Mouse (Mus musculus) cerebellum, adult 2 months (tissue): ENCODE results near the gene Ascc2.
"Not testable (repeated sequence)": the region's sequence is repeated elsewhere in the genome, so short reads cannot be mapped to it uniquely, and the experiment has no call there.

Experiments used
- CTCF ChIP-seq: fragments of 200-500 bp; IDR thresholded peaks from 2 replicates; pipeline ENCODE4 v1.5.1; 2011; ENCODE audit warnings: low read depth, mild to moderate bottlenecking, control low read depth, low read length, moderate library complexity, borderline replicate concordance; ENCODE audit not compliant: insufficient read depth
- POLR2A ChIP-seq: fragments of 200-500 bp; IDR thresholded peaks from 2 replicates; pipeline ENCODE4 v1.6.1; 2011; ENCODE audit warnings: low read length, control low read depth, borderline replicate concordance; ENCODE audit not compliant: insufficient read depth

DNA sequence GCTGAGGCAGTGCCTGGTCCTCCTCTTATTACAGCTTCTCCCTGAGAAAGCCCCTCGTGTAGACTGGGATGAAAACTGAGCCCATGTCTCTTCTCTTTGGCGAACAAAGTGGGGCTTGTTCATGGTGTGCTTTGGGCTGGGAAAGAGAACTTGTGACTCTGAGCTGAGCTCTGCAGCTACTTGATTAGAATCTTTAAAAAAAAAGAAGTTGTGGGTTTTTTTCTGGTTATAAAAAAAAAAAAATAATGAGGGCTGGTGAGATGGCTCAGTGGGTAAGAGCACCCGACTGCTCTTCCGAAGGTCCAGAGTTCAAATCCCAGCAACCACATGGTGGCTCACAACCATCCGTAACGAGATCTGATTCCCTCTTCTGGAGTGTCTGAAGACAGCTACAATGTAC, 7.6 kb downstream of the Ascc2 start:
- TF ChIP-seq CTCF, POLR2A: not testable (repeated sequence)
